Mouse (Mus musculus) mature B cell (primary cell): ENCODE measurements around the gene Palld.

ENCODE experiments used
- in situ Hi-C: fragments of 300-500 bp; cut with MboI; formaldehyde crosslinking; loops from 2 replicates; pipeline ENCODE4 v1.14.3; 2019

Gene Palld

DNA sequence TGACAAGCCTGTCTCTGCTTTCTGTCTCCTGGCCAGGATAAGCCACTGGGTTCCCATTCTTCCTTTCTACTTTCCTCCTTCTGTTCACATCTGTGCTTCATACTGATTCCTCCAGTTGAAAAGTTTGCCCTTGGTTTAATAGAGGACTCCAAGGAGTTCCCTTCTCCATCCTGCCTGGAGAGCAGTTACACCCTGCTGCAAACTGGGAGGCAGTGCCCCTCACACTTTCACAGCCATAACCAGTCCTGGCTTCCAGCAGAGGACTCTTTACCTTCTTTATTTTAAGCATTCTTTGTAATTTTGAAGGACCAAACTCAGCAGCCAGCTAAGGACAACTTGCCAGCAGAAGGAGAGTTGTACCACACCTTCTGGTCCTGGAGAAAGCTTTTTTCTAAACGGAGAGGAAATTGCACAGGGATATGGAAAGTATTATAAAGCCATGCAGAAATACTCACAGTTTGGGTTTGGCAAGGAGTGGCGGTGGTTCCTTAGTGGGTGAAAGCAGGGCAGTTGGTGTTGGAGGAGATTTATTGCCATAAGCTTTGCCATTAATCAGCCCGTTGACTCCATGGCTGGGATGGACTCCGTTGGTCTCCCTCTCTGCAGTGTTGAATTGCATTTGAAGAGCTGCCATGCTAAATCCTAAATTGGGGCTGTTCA is 218.1 kb downstream of the Palld start:
- in situ Hi-C loops, result no loop called here

DNA sequence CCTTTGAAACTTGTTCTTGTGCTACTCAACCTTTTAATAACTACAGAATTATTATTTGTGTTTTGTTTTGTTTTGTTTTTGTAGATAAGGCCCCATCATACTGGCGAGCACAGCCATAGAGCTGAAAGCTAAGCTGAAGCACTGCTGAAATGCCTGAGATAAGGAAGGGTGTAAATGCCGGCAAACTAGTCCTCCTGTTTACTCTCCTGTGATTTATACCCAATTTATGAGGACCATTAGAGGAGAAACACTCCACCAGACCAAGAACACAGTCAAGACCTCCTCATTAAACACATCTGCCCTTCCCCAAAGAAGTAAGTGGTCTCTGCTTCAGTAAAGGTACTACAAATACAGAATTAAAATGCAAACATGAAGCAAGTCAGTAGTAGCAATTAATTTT is 219.6 kb downstream of the Palld start:
- in situ Hi-C loops, result no loop called here

DNA sequence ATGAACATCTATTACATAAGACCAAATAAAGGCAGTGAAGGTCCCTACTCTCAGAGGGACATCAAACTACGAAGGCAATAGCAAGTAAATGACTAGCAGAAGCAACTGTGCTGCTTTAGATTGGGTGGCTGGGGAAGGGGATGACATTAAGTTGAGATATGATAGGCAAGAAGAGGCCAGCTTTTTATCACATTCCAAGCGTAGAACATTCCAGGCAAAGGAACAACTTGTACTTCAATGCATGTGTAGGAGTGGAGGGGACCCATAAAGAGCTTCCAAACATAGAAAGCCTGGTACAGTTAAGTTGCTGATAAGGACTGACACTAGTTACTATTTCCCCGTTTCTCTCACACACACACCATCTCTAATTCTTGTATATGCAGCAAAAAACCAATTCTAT is 221.3 kb downstream of the Palld start:
- in situ Hi-C loops, result no loop called here

DNA sequence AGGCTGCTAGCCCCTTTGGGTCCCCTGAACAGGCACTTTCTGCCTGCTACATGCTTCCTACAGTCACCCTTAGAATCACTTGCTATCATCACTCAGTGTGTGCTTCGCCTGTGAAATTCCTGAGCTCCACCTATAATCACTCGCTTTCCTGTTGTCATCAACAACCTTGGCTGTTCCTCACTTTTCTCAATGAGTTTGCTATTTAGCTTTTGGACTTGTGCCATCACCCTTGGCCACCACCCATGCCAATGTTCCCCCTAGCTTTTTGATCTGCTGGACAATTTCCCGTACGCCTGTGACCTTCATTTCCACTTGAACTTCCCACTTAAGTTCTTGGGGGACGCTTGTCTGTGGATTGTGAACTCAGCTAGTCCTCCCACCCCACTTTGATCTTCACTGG is 225.3 kb downstream of the Palld start:
- in situ Hi-C loops, result no loop called here

DNA sequence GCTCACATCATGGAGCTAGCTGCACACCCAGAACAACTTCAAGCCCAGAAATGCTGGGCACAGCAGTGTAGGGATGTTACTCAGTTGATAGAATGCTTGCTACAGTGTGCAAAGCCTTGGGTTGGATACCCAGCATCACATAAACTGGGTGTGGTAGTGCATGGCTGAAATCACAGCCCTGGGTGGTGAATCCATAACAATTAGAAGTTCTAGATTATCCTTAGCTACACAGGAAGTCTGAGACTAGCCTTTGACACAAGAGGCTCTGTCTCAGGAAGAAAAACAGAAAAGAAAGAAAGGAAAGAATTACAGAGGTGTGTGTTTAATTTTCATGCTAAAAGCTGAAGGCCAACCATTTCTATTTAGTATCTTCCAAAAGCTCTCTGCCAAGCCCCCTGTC is 231.3 kb downstream of the Palld start:
- in situ Hi-C loops, result no loop called here

DNA sequence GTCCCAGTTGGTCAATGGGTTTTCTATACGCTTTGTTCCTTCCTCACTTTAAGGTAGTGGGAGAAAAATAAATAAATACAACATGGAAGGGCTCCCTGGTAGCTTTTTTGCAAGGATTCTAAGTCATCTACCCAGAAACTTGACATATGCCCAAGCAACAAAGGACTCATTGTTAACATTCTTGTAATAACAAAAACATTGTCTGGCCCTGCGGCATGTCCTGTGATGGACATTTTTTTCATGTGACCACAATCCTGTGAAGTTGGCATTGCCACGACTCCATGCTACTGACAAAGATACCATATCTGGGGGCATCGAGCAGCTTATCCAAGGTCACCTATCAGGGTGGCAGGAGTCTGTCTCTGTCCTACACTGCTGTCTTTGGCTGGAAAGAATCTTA is 232.1 kb downstream of the Palld start:
- in situ Hi-C loops, result no loop called here

DNA sequence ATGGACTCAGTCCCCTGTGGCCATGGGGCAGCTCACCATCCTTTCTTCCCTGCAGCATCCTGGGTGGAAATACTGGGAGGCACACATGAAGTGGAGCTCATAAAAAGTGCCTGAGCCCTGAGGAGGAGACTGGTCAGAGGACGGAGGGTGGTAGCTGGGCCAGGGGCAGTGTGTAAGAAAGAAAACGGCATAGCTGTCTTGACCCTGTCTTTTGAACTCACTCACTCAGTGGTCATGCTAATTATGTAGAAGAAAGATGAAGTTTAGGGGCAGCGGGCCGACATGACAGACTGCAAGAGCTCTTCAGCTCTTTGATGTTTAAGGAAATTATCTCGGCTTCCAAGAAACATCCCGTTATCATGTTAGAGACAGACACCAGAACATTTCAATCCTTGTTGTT is 235.6 kb downstream of the Palld start:
- in situ Hi-C loops, result no loop called here

DNA sequence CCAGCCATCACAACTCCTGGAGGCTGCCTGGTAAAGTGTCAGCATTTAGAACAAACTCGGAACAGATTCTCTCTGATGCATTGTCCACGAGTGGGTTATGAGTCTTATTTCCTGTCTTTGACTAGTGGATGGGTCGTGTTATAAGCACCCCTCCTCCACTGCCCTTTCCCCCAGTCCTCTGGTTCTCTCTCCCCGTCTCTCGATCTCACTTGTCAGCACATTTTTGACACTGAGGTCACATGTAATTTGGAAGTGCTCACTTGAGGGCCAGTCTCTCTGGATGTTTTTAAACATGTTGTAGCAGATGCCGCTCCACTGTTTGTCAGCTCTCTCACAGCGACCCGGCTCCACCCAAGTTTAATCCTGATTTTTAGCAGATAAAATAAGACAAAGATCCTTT is 237.5 kb downstream of the Palld start:
- in situ Hi-C loops, result no loop called here

DNA sequence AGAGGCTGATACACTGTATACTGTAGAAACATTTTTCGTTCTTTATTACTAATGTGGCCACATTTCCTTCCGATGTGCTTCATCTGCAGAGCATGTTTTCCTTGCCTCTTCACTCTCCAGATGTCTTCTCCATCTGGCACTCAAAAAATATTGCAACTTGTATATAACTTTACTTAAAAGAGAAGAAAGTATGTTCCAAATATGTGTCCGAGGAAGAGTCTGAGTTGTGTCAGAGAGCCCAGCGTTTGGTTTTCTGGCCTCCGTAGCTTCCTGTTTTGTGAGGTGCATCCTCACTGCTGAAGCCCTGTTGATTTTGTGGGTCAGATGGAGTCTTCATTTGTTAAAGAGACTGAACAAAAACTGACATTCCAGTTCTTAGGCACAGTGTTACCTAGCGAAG is 238.3 kb downstream of the Palld start:
- in situ Hi-C loops, result no loop called here

DNA sequence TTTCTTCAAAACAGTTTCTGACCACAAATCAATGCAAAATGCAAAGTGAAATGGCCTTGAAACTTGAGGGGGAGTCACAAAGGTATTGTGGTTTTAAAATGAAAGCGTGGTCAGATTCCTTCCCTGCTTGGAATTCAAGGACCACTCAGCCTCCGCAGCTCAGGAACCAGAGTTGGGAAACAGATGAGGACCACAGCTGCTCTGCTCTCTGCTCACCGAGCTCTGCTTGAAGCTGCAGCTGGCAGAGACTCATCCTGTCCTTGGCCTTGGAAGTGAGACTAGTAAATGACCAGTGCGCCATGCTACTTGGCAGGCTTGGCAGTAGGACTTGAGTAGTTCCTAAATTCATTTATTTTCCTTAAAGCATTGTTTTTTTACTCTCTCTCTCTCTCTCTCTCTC is 239.7 kb downstream of the Palld start:
- in situ Hi-C loops, result no loop called here

DNA sequence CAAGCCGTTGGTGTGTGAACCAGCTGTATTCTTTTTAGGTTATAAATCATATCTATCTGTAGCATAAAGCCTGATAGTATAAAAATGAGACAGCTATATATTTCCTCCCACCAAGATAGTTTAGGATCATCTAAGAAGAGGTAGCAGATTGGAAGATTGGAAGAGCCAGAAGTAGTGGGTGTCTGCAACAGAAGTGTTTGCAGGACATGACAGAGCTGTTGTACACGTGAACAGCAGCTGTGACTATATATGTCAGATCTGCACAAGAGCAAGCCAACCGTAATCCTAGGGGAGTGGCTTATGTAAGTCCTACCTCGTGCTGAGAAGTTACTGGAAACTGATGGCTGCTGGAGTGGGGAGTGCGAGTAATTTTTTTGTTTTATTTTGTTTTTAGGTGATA is 240.9 kb downstream of the Palld start:
- in situ Hi-C loops, result no loop called here

DNA sequence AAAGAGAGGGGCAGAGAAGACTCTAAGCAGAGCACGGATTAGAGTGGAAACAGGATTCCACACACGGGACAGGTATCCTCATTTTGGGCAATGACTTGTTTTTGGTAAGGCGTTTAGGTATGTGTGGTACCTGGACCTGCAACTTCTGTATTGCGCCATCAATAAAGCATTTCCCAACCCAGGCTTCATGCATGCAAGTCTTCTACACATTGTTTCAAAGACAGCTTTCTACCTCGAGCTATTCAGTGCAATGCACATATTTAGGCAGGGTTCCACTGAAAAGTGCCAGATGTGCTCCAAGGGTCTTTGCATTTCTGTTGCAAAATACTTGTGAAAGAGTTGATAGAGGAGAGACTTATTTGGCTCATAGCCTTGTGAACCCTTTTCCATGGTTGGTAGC is 241.5 kb downstream of the Palld start:
- in situ Hi-C loops, result no loop called here

DNA sequence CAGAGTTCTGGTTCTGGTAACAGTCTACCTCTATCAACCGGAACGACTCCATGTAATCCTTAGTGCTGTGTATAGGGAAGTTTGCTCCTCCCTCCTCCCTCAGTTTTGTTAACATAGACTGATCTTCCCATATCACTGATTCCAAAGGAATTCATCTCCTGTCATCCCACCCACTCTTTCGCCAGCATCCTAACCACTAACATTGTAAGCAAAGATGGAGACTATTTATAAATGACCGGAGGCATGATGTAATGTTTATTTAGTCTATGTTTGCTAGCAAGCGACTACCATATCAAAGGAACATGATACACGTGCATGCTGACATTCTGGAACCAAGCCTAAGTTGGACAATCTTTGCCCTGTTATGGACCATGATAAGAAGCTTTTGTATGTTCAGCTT is 250.5 kb downstream of the Palld start:
- in situ Hi-C loops, result no loop called here

DNA sequence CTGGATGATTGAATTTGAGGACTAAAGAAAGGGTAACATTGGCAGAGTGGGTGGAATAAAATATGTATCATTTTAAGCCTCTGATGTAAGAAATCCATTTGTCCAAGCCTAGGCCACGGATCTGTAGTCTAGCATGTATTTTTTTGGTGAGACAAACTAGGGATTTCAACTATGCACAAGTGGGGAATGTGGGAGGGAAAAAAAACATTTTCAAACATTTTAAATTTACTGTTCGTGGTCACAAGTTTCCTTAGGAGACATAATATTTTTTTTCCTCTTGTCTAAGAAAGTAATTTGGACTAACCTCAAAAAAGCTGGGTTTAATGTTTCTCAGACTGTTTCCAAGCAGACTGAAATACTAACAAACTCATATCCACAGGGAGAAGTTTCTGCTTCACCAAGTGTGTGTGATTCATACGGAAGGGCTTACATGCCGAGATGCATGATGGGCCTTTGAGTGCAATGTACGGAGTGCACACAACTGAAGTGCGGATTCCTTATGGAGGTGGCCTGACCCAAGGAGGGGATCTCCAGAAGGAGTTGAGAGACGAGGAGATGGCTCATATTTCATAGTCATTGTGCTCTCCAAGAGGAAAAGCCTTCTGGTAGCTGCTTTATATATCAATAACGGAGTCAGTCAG is 256.2 kb downstream of the Palld start:
- in situ Hi-C loops, result no loop called here

DNA sequence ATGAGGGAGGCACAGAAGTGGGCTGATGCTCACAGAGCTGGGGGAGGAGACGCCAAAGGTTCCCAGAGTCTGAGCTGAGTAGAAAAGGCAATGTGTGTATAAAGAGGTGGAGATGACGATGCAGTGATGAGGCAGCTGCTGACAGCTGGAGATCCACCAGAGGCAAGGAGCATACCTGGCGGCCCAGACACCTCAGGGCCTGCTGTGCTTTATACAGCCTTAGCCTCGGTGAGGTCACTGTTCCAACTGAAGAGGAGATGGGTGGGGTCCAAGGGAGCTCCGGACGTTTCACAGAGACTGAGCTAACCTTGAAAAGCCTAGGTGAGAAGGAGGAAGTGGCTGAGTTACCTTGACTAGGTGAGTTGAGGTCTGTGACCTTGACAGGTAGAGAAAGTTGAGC is 256.8 kb downstream of the Palld start:
- in situ Hi-C loops, result no loop called here

DNA sequence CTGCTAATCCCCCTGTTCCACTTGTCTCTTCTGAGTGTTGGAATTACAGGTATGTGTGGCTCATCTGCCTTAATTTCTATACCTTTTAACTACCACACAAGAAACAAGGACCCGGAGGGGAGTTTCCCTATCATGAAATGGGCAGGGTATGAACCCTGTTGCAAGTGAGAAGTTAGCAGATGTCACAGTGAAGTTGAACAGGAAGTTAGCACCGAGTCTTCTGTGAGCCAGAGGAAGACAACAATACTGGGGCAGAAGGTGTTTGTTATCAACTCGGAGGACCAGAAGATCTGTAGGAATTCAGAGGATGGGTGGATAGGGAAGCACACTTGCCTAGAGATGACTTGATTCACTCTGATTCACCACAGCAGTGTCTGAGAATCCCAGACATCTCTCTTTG is 259.3 kb downstream of the Palld start:
- in situ Hi-C loops, result no loop called here

DNA sequence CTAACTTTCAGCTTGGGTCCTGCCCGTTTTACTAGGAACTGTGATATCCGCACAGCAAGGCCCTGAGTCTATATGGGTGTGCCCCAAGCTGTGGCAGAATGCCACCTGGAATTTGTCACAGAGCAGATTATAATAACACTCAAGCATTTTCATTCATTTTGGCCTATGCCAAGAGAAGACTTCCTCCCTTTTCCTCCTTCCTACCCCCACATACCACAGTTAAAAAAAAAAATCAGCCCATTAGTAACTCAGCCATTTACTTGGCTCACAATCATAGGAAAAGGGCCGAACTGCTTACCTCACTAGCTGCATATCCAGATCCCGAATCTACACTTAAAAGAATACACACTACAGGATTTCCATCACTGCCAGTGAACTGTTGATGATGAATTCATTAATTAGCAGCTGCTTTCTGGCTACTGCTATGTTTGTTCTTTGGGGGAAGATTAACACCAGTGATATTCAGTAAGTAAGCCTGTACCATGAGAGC is 260.1 kb downstream of the Palld start:
- in situ Hi-C loops, result no loop called here

DNA sequence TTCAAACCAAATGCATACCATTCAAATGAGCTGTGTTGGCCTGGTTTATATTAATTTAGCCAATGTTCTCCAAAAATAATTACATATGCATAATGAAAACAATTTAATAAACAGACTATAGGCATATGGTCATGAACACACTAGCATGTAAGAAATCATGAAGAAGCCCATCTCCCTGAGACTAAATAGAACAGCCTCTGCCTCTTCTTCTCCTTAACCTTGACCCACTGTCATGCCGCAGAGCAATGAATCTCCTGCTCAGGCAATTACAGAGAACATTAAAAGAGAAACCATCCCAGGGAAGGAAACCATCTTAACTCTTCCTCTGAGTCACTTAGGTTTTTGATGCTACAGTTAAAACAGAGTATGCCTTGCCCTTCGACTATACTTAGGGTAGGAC is 262.9 kb downstream of the Palld start:
- in situ Hi-C loops, result no loop called here

DNA sequence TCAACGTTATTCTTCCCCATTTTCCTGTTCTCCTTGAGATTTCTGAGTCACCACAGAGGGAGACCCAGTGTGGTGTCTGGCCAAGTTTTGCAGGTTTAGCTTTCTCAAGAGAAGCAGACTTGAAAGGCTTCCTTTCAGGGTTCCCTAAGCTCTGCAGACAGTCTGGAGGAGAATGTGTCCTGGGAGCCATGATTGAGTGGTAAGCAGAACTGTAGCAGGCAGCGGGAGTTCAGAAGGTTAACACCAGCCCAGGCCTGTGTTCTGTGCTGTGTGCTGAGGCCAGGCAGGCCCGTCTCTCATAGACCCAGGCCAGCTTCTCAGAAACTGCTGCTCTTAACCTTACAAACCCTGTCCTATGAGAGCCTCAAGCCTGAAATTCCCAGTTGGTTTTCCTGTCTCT is 263.5 kb downstream of the Palld start:
- in situ Hi-C loops, result no loop called here

DNA sequence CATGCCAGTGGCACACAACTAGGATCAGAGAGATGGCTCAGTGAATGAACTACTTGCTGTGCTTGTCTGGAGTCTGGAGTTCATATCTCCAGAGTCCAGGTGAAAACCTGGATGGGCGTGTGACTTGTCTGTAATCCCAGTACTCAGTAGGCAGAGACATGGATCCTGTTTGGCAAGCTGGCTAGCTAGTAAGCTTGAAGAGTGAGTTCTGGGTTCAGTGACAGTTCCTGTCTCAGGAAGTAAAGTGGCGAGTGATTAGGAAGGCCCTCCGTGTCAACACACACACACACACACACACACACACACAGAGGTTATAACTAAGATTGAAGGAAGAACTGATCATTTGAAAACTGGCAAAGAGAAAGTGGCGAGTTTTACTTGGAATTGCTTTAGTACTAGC is 264.8 kb downstream of the Palld start:
- in situ Hi-C loops, result no loop called here

DNA sequence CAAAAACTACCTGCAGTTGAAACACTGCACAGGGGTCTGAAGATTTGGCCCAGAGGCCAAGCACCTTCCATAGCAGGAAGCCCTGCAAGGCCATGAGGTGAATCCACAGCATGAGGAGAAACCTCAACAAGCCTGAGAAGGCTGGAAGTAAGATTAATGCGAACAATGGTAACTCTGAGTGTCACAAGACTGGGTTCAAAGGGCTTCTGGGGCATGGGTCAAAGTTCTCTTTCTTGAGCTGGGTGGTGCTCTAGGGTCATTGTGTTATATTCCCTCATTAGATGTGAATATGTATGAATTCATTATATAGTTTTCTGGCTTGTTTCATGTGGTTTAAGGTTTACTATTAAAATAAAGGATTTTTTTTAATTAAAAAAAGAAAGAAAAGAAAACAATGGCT is 267.7 kb downstream of the Palld start:
- in situ Hi-C loops, result no loop called here

DNA sequence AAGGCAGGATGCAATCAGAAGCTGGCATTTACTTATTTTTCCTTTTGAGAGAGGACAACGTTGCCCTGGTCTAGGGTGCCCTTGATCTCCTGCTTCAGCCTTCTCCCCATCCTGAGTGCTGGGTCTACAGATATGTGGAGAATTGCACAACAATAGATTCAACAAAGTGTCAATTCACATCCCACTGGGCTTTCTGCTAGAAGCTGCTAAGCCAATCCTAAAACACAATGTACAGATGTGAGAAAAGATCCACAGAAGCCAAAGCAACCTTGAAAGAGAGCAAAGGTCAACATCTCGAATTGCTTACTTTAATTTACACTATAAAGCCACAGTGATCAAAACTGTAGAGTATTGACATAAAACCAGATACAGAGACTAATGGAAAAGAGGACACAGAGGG is 270.2 kb downstream of the Palld start:
- in situ Hi-C loops, result no loop called here

DNA sequence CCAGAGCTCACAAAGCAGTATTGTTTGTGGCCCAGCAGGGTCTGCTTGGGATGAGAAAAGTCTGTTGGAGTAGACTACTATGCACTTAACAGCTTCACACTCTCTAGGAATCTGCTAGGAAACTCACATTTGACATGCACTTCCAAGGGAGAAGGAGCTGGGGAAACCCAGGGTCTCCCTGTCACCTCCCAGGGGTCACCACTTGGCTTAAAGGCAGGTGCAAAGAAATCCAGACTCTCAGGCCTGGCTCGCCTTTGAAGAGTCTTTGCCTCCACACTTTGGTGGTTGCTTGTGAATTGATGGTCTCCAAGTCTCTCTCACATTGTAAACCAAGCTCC is 272.9 kb downstream of the Palld start:
- in situ Hi-C loops, result no loop called here

DNA sequence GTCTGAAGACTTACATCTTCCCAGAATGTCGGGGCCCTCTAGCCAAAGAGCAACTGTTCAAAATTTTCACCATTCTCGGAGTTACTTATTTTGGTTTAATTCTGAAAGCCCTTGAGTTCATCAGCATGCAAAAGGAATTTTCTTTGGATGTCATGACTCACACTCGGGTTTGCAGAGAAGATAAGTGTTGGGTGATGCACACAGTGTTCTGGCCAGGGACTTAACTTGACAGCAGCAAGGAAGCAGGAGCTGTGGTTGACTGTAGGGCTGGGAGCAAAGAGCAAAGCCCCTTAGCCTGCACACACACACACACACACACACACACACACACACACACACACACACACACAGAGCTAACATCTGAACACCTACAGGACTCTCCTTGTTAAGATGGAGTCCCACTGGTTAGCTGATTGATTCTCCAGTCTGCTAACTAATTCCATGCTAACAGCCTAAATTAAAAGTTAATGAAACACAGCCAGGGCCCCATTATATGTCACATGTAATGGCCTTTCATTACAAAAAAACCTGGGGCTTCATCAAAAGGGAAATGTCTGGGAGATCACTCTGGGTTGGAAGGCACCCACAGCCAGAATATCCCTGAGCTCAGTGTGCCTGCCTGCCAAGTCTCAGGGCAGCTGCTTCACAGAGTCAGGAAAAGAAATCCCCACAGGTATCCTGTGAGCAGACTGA is 273.4 kb downstream of the Palld start:
- in situ Hi-C loops, result no loop called here
